Mouse (Mus musculus) lung, postnatal 25 days (tissue): Measurements from ENCODE around the gene Chn2.

Source experiments
- DNase-seq: peaks from one replicate; pipeline ENCODE4 v3.0.0; 2022; ENCODE audit warnings: low spot score

The Chn2 gene

DNA sequence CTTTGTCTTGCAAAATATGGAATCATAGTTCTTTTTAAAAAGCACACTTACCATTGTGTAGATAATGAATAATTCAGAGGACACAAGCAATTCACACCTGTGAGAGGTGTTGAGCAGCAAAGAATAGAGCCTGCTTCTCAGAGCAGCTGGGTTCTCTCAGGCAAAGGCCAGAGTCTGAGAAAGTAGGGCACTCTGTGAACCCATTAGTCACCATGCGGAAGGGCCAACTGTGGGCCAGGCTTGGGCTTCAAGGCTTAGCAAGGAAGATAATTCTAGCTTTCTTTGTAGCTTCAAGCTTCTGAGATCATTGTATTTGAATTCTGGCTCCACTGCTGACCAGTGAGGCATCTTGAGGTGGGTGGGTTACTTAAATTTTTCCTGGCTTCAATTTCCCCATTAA is 2.8 kb downstream of the Chn2 start:
- DNase-seq = no peak

- no peak for DNase-seq
Measured at GRCm38 (mm10) chr6:54043536-54043935, 4.2 kb downstream of the Chn2 start.

DNA sequence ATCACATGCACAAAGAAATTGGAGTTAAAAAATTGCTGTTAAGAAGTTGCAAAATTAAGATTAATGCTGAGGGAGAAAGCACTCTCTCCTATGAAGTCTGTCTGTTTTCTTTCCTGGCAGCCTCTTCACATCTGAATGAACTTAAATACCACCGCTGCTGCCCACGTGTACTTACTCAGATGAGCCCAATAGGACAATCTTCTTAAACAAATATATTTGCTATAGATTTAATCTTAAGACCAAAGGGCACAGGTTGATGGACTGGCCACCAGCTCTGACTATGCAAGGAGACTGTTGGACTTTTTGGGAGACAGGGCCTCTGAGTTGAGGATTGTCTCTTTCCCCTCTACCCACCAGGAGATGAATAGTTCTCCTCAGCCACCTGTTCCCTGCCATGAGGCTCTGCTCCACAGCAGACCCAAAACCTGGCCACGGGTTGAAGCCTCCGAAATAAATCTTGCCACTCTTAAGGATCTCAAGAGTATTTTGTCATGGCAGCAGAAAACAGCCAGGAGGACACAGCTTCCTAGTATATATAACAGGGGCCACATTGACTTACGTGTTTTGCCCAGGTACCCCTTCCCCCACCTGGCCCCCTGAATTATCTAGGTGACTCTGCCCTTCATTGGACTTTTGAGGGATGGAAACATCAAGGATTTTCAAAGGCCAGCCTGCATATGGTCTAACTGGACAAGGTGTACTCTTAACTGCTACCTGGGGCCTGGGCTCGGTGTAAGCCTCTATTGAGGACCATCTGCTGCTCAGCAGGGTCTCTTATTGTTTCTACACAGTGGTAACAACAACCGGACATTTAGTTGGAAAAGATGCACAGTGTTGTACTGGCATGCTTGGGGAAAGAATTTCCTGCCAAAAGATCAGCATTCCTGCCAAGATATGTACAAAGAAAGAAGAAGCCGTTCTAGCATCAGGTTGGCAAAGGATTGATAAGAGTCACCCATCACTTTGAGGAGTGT is 6.7 kb downstream of the Chn2 start:
- no peak for DNase-seq

DNA sequence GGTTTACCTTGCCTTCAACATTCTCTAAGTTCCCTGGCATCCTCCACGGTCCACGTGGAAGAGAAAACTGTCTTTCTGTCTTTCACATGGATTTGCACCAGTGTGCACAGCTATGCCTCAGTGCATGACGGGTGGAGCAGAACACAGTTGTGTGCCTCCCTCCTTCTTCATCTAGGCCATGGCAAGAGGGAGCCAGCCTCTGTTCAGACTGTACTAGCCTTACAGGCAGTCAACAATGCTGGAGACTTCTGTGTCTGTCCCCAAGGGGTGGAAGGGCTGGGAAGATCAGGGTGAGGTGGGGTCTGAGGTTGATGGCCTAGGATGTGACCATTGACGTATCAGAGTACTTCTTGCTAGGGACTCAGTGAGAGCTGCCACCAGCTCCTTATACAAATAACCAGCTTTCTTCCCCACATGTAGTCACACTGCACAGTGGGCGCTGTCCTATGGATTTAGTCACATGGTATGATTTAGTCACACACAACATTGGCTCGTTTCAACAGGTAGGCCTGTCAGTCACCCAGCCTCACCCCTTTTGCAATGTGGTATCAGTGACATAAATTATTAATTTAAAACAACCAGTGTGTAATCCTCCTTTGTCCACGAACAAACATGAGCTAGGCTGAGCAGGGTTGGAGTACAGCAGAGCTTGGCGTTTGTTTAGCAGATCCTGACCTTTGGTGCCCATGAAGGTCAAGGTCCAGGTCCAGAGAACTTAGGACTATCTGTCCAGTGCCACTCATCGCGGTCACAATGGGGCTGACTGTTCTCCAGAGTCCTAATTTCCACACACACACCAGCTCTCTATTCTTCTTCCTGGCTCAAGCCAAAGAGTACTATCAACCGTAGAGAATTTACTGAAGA is 7.8 kb downstream of the Chn2 start:
- no peak for DNase-seq

DNA sequence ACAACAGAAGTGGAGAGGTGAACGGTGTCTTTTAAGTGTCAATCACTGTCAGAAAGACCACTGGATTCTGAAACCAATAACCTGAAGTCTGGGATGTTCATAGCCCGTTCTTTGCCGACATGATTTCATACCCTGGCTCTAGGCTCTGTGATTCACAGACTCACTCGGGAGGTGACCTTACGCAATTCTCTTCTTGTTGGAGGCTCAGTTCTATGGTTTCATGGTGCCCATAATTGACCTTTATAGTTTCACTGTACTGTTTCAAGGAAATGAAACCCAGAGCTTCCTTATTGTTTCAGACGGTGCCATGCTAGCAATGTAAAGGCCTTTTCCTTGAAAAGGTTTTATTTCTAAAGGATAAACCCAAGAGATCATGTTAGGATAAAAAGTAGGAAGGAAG is 9.4 kb downstream of the Chn2 start:
- no peak for DNase-seq

DNA sequence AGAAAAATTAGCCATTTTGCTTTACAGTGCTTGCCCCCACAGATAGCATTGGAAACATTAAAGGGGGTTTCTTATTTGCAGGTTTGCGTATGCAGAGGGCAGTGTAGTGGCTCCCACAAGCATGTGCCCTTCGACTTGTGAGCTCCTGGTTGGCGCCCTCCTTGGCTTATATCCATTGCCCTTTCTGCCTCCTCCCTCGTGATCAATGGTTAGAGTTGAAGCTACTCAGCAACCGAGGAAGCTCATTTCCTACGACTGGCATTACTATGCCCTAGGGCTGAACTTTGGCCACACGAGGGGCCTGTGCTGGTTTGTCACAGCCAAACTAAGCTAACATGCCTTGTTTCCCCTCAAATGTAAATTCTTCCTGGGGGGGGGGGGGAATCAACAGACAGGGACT is 11.8 kb downstream of the Chn2 start:
- no peak for DNase-seq

DNA sequence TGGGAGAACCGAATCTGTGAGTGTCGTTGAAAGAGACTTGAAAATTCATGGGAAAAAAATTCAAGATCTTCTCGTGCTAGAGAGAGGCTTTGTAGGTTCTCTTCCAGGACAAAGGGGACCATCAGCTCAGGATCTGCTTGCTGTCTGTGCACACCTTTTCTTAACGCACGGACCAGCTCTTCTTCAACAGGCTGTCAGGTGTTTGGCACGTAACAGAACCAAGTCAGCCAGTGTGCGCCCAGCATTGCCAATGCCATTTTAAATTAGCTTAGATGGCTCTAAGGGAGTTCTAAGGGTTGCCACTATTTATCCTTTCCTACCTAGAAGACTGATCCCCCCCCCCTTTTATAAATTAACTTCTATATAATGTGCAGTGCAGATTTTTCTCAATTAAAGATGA is 12.8 kb downstream of the Chn2 start:
- DNase-seq = no peak

DNA sequence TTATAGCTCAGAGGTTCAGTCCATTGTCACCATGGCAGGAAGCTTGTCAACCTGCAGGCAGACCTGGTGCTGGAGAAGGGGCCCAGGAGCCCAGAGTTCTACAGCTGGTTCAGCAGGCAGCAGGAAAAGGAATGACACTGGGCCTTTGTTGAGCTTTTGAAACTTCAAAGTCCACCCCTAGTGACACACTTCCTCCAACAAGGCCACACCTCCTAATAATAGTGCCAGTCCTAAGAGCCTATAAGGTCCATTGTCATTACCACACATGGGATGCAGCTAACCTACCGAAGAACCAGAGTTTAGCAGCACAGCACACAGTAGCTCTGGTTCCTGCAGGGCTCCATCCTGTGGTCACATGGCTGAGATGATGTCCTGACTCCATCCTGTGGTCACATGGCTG is 13.3 kb downstream of the Chn2 start:
- no peak for DNase-seq

- no peak for DNase-seq
Measured at GRCm38 (mm10) chr6:54053316-54053715, 14.0 kb downstream of the Chn2 start.

DNA sequence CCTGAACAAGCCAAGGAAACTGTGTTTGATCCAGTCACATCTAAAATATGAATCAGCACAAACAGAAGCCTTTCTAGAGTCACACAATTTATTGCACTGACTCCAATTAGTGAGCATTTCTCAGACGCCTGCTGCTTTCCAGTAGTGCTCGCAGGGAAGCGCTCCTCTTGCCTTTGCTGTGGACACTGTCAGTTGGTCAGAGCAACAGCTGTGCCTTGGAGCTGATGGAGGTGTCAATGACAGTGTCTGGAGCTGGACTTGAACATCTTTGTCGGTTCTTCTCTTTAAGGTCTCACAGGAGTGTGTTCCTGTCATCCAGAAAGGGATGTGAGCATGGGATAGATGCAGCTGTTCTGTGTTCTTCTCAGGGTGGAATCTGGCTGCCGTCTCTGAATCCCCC is 16.0 kb downstream of the Chn2 start:
- DNase-seq = no peak

- DNase-seq = no peak
Measured at GRCm38 (mm10) chr6:54056548-54057532, 17.5 kb downstream of the Chn2 start.

GRCm38 (mm10) chr6:54057661-54058060 is 18.3 kb downstream of the Chn2 start:
- no peak for DNase-seq

GRCm38 (mm10) chr6:54058837-54059236 is 19.5 kb downstream of the Chn2 start:
- no peak for DNase-seq

GRCm38 (mm10) chr6:54060258-54060657 is 20.9 kb downstream of the Chn2 start:
- DNase-seq = peak; percentile 59

DNA sequence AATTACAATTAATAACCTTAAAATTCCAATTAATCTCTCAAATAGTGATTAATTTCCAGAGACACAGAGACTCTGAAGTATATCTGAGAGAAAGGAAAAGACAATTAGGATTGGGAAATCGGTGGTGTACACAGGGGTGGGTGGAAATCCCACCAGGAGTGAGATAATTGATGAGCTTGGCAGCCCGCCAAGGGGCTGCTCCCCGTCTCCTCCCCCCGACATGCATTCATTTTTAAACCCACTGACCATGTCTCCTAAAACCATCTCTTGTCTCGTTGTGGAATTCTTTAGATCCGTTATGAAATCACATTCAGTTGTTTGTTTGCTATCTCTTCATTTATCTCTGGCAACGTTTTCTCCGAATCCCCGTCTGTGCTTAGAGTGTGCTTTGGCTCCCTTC is 22.0 kb downstream of the Chn2 start:
- no peak for DNase-seq

DNA sequence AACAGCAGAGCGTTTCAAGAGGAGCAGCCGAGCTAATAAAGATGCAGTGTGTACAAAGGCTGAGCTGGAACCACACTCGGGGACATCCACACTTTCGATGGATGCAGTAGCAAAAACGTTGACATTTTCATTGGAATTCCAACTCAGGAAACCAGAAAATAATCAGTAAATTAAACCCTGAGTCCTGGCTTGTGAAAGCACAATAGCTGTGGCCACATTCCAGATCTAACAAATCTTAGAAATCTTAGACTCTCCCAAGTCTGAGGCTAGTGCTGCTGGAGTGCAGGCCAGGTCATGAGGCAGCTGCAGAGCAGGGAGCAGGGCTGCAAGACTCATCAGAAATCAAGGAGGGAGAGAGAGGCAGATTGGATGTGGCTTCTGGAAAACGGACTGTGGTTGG is 24.5 kb downstream of the Chn2 start:
- DNase-seq = no peak

GRCm38 (mm10) chr6:54067380-54067779 is 28.0 kb downstream of the Chn2 start:
- no peak for DNase-seq

GRCm38 (mm10) chr6:54068882-54069281 is 29.5 kb downstream of the Chn2 start:
- DNase-seq = no peak

DNA sequence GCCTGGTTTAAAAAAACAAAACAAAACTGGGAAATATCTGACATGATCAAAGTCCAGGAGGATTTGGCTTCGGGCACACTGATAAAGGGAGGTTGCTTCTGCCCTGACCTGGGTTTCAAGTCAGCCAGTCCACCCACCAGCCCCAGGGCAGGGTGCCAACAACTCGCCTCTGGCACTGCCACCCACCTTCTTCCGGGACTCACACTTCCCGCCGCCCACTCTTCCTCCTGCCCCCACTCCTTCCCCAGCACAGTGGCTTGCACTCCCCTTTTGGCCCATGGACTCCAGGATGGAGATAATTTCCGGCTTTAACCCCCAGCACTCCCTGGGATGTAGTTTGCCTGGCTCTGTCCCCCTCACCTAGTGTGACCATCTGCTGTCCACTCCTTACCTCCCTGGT is 31.4 kb downstream of the Chn2 start:
- DNase-seq = peak; percentile 32

- no peak for DNase-seq
Measured at GRCm38 (mm10) chr6:54071478-54071877, 32.1 kb downstream of the Chn2 start.

DNA sequence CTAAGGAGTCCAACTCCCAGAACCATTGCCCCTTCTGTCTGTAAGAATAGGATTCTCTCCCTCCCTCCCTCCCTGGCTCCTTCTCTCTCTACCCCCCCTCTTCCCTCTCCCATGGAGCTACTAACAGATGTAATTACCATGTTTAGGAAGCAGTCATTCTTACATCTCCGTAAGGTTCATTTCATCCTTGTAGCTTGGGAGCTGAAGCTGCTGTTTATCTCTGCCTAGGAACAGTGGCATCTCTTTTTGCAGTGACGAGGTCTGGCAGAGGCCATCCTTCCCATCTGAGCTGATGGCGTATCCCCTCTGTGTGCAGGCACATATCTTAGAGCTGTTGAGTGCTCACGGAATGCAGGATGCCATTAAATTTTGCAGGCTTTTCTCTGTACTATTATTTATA is 35.1 kb downstream of the Chn2 start:
- DNase-seq = no peak

GRCm38 (mm10) chr6:54075419-54075818 is 36.1 kb downstream of the Chn2 start:
- no peak for DNase-seq
